Mouse (Mus musculus): ENCODE data around the gene Olig1. TPM values are rescaled to one million over a fixed set of nuclear protein-coding genes. Genes with fewer than 3 reads are reported as not detected.

Olig1 gene
- polyA plus RNA-seq, 1 experiment: 233 TPM

DNA sequence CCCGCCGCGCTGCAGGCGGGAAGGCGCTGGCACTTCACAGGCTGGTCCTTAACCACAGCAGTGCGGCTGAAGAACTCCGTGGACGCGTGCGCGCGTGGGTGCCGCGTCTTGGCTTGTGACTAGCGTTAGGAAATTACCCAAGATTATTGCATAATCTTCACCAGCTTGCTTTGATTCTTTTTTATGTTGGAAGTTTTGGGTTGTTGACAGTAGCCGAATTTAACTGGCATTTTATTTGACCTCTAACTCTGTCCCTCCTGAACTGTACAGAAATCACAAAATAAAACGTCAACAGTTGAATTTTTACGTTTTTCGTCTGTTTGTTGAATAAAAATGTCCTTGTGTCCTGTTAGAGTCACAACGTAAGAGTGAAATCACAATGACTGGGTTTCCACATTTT lies 2.1 kb downstream of the Olig1 start:
- TF ChIP-seq CTCF (IDR thresholded peaks at IDR 0.05; ENCODE audit: borderline replicate concordance, insufficient read depth, low read depth, low read length) (no peak), POLR2A (IDR thresholded peaks at IDR 0.05; ENCODE audit: borderline replicate concordance, insufficient read depth, low read length) (no peak)
- DNase-seq: no peak
- WGBS: 2% methylated on average over 20 of the region's 20 CpGs
- H3K27ac ChIP-seq (ENCODE audit: insufficient read depth, low read length): peak overlapping the region; percentile 57; the same call in 1 of the 2 replicates
- H3K27me3 ChIP-seq (ENCODE audit: control insufficient read depth, insufficient read depth, low read length): peaks cover 3% of the 10 kb centered on the region; the same call in 1 of the 2 replicates
- no peaks in the 10 kb centered on the region for H3K4me1 ChIP-seq (ENCODE audit: control insufficient read depth, insufficient read depth, low read length)
- no peak overlapping the region for H3K4me3 ChIP-seq (replicated peaks; ENCODE audit: insufficient read depth, low read depth, low read length)

DNA sequence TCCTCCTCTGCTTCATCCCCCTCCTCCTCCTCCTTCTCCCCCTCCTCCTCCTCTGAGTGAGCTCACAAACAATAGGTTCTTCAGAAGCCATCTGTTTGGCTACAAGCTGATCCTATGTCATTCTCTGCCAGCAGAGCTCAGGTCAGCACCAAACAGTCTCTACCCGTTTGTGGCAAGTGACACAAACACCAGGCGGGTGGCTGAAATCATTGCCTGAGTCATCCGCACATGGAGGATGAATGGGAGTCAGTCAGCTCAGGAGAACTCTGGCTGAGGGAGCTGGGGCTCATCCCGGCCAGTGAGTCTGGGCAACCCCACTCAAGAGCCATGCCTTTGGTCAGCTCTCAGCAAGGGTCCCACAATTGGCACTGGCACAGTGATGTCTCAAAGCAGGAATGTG lies 10.9 kb downstream of the Olig1 start:
- peak in 1 of 2 experiments; percentile 23 for DNase-seq
- Histone ChIP-seq H3K27me3 (ENCODE audit: control insufficient read depth, insufficient read depth, low read length) (no peaks in the 10 kb centered on the region; the same call in 1 of the 2 replicates), H3K27ac (ENCODE audit: insufficient read depth, low read length) (no peak overlapping the region), H3K4me1 (ENCODE audit: control insufficient read depth, insufficient read depth, low read length) (no peaks in the 10 kb centered on the region), H3K4me3 (replicated peaks; ENCODE audit: insufficient read depth, low read depth, low read length) (no peak overlapping the region)
- TF ChIP-seq CTCF (IDR thresholded peaks at IDR 0.05; ENCODE audit: borderline replicate concordance, insufficient read depth, low read depth, low read length) (no peak), POLR2A (IDR thresholded peaks at IDR 0.05; ENCODE audit: borderline replicate concordance, insufficient read depth, low read length) (no peak)
- WGBS: 19% methylated on average over 4 of the region's 4 CpGs

DNA sequence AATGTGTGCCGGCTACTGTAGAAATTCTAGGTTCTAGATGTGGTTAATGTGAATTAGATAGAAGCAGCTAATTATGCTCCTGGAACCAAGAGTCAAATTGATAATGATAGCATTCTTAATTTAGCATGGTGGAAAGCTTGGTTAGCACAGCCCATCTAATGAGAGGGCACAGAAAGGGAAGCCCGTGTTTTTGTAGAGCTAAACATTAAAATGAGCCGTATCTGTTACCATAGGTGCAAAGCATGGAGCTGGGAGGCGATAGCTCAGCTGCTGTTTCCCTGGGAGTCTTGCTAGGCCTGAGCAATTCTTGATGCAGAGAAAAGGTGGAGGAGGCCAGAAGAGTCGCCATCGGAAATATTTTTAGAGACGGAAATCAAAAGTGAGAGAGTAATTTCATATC lies 22.5 kb downstream of the Olig1 start:
- Histone ChIP-seq H3K27ac (ENCODE audit: insufficient read depth, low read length) (no peak overlapping the region), H3K27me3 (ENCODE audit: control insufficient read depth, insufficient read depth, low read length) (no peaks in the 10 kb centered on the region; the same call in 1 of the 2 replicates), H3K4me1 (ENCODE audit: control insufficient read depth, insufficient read depth, low read length) (no peaks in the 10 kb centered on the region), H3K4me3 (replicated peaks; ENCODE audit: insufficient read depth, low read depth, low read length) (no peak overlapping the region)
- TF ChIP-seq POLR2A (IDR thresholded peaks at IDR 0.05; ENCODE audit: borderline replicate concordance, insufficient read depth, low read length) (no peak), CTCF (IDR thresholded peaks at IDR 0.05; ENCODE audit: borderline replicate concordance, insufficient read depth, low read depth, low read length) (no peak)
- no peak for DNase-seq
- 69% methylated on average over 7 of the region's 7 CpGs for WGBS

DNA sequence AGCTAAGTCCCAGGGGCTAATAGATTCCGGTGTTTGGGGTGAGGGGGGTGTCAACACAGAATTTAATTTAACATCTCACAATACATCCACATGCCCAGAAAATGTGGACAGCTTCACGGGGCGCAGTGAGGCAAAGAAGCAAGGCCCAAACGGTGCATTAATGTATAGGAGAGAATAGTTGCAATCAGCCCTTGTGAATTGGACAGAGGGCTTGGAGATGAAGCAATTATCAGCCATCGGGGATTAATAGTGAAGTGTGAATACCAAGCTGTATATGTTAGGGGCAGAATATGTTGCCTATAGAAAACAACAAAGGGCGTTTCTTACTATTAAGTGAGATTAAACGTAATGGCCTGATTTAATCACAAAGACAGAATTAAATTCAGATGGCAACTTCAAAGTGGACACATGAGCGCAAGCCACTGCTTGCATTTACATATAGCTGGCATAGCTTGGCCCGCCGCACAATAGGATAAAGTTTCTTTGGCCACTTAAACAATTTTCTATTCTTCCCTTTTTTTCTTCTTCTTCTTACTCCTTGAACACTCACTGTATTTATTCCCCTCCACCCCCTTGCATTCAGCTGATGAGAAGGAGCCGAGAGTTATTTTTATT lies 23.3 kb downstream of the Olig1 start:
- DNase-seq: no peak
- H3K27me3 ChIP-seq (ENCODE audit: control insufficient read depth, insufficient read depth, low read length): no peaks in the 10 kb centered on the region; the same call in 1 of the 2 replicates

DNA sequence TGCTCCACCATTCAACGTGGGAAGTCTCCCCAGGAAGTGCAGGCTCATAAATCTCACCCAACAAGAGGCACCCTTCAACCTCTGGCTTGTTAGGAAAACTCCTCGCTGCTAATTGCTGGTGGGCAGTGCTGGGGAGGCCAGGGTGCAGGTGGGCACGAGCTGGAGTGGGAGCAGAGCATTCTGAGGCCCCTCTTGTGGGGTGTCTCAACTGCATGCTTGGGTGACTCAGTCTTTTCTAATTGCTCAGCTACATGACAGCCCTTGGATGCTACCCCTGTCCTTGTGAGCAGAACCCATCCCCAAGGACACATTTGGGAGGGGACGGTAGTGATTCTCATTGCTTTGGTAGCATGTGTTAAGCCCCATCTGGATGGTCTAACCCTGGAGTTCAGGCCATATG lies 28.2 kb downstream of the Olig1 start:
- Histone ChIP-seq H3K27ac (ENCODE audit: insufficient read depth, low read length) (no peak overlapping the region), H3K4me1 (ENCODE audit: control insufficient read depth, insufficient read depth, low read length) (no peaks in the 10 kb centered on the region), H3K27me3 (ENCODE audit: control insufficient read depth, insufficient read depth, low read length) (no peaks in the 10 kb centered on the region), H3K4me3 (replicated peaks; ENCODE audit: insufficient read depth, low read depth, low read length) (no peak overlapping the region)
- DNase-seq: no peak
- 40% methylated on average over 4 of the region's 4 CpGs for WGBS
- no peak for TF ChIP-seq POLR2A (IDR thresholded peaks at IDR 0.05; ENCODE audit: borderline replicate concordance, insufficient read depth, low read length)

More for the DNA sequence above, 23.3 kb downstream of the Olig1 start:
- TF ChIP-seq CTCF (IDR thresholded peaks at IDR 0.05; ENCODE audit: borderline replicate concordance, insufficient read depth, low read depth, low read length) (no peak), POLR2A (IDR thresholded peaks at IDR 0.05; ENCODE audit: borderline replicate concordance, insufficient read depth, low read length) (no peak)
- WGBS: 85% methylated on average over 11 of the region's 11 CpGs
- no peak overlapping the region for H3K27ac ChIP-seq (ENCODE audit: insufficient read depth, low read length)
- no peak overlapping the region for H3K4me3 ChIP-seq (replicated peaks; ENCODE audit: insufficient read depth, low read depth, low read length)
- no peaks in the 10 kb centered on the region for H3K4me1 ChIP-seq (ENCODE audit: control insufficient read depth, insufficient read depth, low read length)

DNA sequence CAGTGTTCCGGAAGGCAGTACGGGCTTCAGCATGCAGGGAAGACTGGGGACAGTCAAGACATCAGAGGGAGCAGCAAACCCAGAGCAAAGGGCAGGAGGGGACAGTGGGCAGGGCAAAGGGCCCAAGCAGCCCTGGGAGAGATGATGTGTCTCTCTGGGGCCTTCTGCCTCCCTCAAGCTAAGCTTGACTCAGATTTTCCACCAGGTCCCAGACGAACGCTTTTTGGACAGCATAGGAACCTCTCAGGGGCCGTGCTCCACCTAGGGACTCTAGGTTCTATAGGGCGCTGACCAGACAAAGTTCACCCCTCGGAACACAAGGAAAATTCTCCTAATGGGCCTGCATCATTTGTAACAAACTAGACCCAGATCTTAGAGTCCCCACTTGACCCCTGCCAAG lies 29.8 kb downstream of the Olig1 start:
- no peak for TF ChIP-seq POLR2A (IDR thresholded peaks at IDR 0.05; ENCODE audit: borderline replicate concordance, insufficient read depth, low read length)
- TF ChIP-seq CTCF (IDR thresholded peaks at IDR 0.05; ENCODE audit: borderline replicate concordance, insufficient read depth, low read depth, low read length): no peak
- 97% methylated on average over 7 of the region's 7 CpGs for WGBS
- H3K27me3 ChIP-seq (ENCODE audit: control insufficient read depth, insufficient read depth, low read length): no peaks in the 10 kb centered on the region
- no peak overlapping the region for H3K27ac ChIP-seq (ENCODE audit: insufficient read depth, low read length)
- 0 out of 2 replicates have a peak, but pooled peaks cover 3% of the 10 kb centered on the region for H3K4me1 ChIP-seq (ENCODE audit: control insufficient read depth, insufficient read depth, low read length)
- no peak for DNase-seq
- H3K4me3 ChIP-seq (replicated peaks; ENCODE audit: insufficient read depth, low read depth, low read length): no peak overlapping the region

DNA sequence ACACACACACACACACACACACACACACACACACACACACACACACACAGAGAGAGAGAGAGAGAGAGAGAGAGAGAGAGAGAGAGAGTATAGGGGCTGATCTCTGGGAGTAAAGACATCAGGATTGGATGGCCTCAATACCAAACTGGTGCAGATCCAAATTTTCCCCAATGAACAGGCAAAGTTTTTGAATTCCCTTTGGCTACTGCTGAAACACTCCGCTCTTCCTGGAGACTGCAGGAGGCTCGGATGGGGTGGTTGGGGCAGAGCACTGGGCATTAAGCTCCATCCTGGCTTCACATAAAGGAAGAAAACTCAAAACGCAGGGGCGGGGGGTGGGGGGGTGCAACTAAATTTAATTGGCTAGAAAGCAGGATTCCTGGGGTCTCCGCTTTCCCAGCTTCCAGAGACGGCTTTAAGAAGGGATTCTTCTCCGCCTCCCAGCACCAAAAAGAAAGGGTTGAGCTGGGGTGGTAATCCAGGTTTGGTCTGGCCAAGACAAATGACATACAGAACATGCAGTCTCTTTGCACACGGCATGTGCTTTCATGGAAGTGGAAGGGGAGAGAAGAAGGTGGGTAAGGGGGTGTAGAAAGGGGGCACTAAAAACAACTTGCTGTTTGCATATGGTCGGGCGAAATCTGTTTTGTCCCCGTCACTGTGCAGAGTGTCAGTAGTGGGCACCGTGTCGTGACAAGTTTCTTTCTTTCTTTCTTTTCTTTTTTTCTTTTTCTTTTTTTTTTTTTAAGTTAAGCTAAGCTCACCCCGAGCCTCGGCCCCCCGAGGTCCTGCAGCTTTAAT lies 31.3 kb downstream of the Olig1 start:
- no peak for TF ChIP-seq CTCF (IDR thresholded peaks at IDR 0.05; ENCODE audit: borderline replicate concordance, insufficient read depth, low read depth, low read length)
- TF ChIP-seq POLR2A (IDR thresholded peaks at IDR 0.05; ENCODE audit: borderline replicate concordance, insufficient read depth, low read length): no peak
- H3K4me1 ChIP-seq (ENCODE audit: control insufficient read depth, insufficient read depth, low read length): 0 out of 2 replicates have a peak, but pooled peaks cover 3% of the 10 kb centered on the region
- no peak overlapping the region for H3K4me3 ChIP-seq (replicated peaks; ENCODE audit: insufficient read depth, low read depth, low read length)
- 22% methylated on average over 16 of the region's 16 CpGs for WGBS
- no peaks in the 10 kb centered on the region for H3K27me3 ChIP-seq (ENCODE audit: control insufficient read depth, insufficient read depth, low read length)
- no peak overlapping the region for H3K27ac ChIP-seq (ENCODE audit: insufficient read depth, low read length)
- DNase-seq: no peak

DNA sequence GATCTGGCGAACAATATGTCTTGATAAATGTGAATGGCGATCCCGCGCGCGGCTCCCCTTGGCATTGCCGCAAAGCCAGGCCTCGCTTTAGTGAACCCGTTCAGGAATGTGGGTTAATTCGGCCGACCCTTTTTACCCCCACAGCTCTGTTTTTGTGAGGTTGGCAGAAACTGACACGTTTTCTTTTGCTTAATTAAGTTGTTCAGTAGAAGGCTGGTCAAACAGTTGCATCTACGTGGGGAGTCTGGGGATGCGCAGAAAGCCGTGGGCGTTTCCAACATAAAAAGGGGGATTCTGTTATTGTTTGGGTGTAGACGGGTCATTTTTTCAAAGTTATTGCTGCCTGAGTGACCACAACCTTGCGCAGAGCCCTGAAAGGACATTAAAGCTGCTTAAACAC lies 31.9 kb downstream of the Olig1 start:
- Histone ChIP-seq H3K4me3 (replicated peaks; ENCODE audit: insufficient read depth, low read depth, low read length) (no peak overlapping the region), H3K27me3 (ENCODE audit: control insufficient read depth, insufficient read depth, low read length) (no peaks in the 10 kb centered on the region), H3K27ac (ENCODE audit: insufficient read depth, low read length) (no peak overlapping the region), H3K4me1 (ENCODE audit: control insufficient read depth, insufficient read depth, low read length) (0 out of 2 replicates have a peak, but pooled peaks cover 3% of the 10 kb centered on the region)
- WGBS: 12% methylated on average over 18 of the region's 18 CpGs
- no peak for TF ChIP-seq POLR2A (IDR thresholded peaks at IDR 0.05; ENCODE audit: borderline replicate concordance, insufficient read depth, low read length)
- no peak for DNase-seq
